Mouse (Mus musculus) embryonic facial prominence, embryonic 13.5 days (tissue): ENCODE data around the gene Them4. TPM values are rescaled to one million over a fixed set of nuclear protein-coding genes. Genes with fewer than 3 reads are reported as not detected.

ENCODE experiments used
- ATAC-seq: fragments of 200-750 bp; cut with Nextera tagmentation; 2 replicates; pipeline ENCODE4 v1.8.0; 2017; ENCODE audit warnings: low read depth; ENCODE audit not compliant: insufficient number of reproducible peaks, insufficient read depth, low FRiP score, low TSS enrichment
- H3K27ac ChIP-seq: fragments of 300-500 bp; sonication (generic); 2 replicates; pipeline ENCODE4 v1.5.1; 2015; ENCODE audit warnings: moderate library complexity, mild to moderate bottlenecking, inconsistent platforms
- H3K27me3 ChIP-seq: fragments of 300-500 bp; sonication (generic); 2 replicates; pipeline ENCODE4 v1.6.1; 2015; ENCODE audit warnings: mild to moderate bottlenecking, inconsistent platforms
- H3K36me3 ChIP-seq: fragments of 300-500 bp; sonication (generic); 2 replicates; pipeline ENCODE4 v1.6.1; 2015; ENCODE audit warnings: mild to moderate bottlenecking, inconsistent platforms
- H3K4me1 ChIP-seq: fragments of 300-500 bp; sonication (generic); 2 replicates; pipeline ENCODE4 v1.6.1; 2015; ENCODE audit warnings: inconsistent platforms
- H3K4me2 ChIP-seq: fragments of 300-500 bp; sonication (generic); 2 replicates; pipeline ENCODE4 v1.6.1; 2015; ENCODE audit warnings: moderate library complexity, mild to moderate bottlenecking, inconsistent platforms
- H3K4me3 ChIP-seq: fragments of 300-500 bp; sonication (generic); 2 replicates; pipeline ENCODE4 v1.5.1; 2015; ENCODE audit warnings: mild to moderate bottlenecking, inconsistent platforms
- H3K9ac ChIP-seq: fragments of 300-500 bp; sonication (generic); 2 replicates; pipeline ENCODE4 v1.6.1; 2015; ENCODE audit warnings: mild to moderate bottlenecking, inconsistent platforms
- H3K9me3 ChIP-seq: fragments of 300-500 bp; sonication (generic); 2 replicates; pipeline ENCODE4 v1.6.1; 2016; ENCODE audit warnings: inconsistent platforms
- WGBS: fragments of 180-500 bp; shearing (Covaris S2); methylation state at CpG from one replicate; pipeline ENCODE4 v1.1.7; 2015; ENCODE audit warnings: mixed read lengths; 5-methylcytosine and 5-hydroxymethylcytosine counted together
- polyA plus RNA-seq: library from polyadenylated mRNA; unstranded; fragments of >200 nt; fragmentation: Nextera tagmentation; extraction: Ambion mirVana; gene quantifications from 2 replicates; pipeline ENCODE4 v1.2.1, GENCODE M21; 2015

Gene Them4
- polyA plus RNA-seq, 1 experiment from 2014 or later, result 12.2 TPM

GRCm38 (mm10) chr3:94368631-94369030, 58.7 kb downstream of the Them4 start:
- no peak overlapping the region for H3K4me2 ChIP-seq
- H3K4me3 ChIP-seq, result no peak overlapping the region
- H3K9me3 ChIP-seq, result no peaks in the 10 kb centered on the region
- peaks cover 37% of the 10 kb centered on the region for H3K27me3 ChIP-seq
- no peaks in the 10 kb centered on the region for H3K36me3 ChIP-seq
- no peak overlapping the region for H3K9ac ChIP-seq
- WGBS, result 57% methylated on average over 6 of the region's 6 CpGs
- no peak overlapping the region for H3K27ac ChIP-seq
- no peak for ATAC-seq
- peaks cover 29% of the 10 kb centered on the region for H3K4me1 ChIP-seq

- H3K27ac ChIP-seq, result no peak overlapping the region
- peaks cover 27% of the 10 kb centered on the region for H3K4me1 ChIP-seq
- no peak overlapping the region for H3K9ac ChIP-seq
- 66% methylated on average over 2 of the region's 2 CpGs for WGBS
- ATAC-seq, result no peak
- no peak overlapping the region for H3K4me2 ChIP-seq
- no peak overlapping the region for H3K4me3 ChIP-seq
- no peaks in the 10 kb centered on the region for H3K9me3 ChIP-seq
- H3K36me3 ChIP-seq, result no peaks in the 10 kb centered on the region
- H3K27me3 ChIP-seq, result peaks cover 35% of the 10 kb centered on the region
Observed at GRCm38 (mm10) chr3:94369709-94370108, 59.8 kb downstream of the Them4 start.

- no peaks in the 10 kb centered on the region for H3K9me3 ChIP-seq
- H3K36me3 ChIP-seq, result no peaks in the 10 kb centered on the region
- H3K4me3 ChIP-seq, result peak overlapping the region; percentile 20; the same call in 1 of the 2 replicates
- WGBS, result 3% methylated on average over 11 of the region's 11 CpGs
- H3K27ac ChIP-seq, result no peak overlapping the region
- peak overlapping the region; percentile 53 for H3K4me2 ChIP-seq
- peaks cover 26% of the 10 kb centered on the region for H3K27me3 ChIP-seq
- ATAC-seq, result peak; percentile 56; the same call in 1 of the 2 replicates
- peak overlapping the region; percentile 49 for H3K9ac ChIP-seq
- H3K4me1 ChIP-seq, result peaks cover 27% of the 10 kb centered on the region
Observed at GRCm38 (mm10) chr3:94371637-94372036, 61.7 kb downstream of the Them4 start.

GRCm38 (mm10) chr3:94372038-94372437, 62.1 kb downstream of the Them4 start:
- peaks cover 26% of the 10 kb centered on the region for H3K27me3 ChIP-seq
- 0% methylated on average over 3 of the region's 3 CpGs for WGBS
- ATAC-seq, result peak; percentile 7; the same call in 1 of the 2 replicates

GRCm38 (mm10) chr3:94372641-94373040, 62.8 kb downstream of the Them4 start, which contains the start of gene Rorc:
Rorc (plus strand) TSS chr3:94372794.
- Histone ChIP-seq H3K27me3 (peaks cover 26% of the 10 kb centered on the region), H3K36me3 (no peaks in the 10 kb centered on the region)
- no peak for ATAC-seq

More at GRCm38 (mm10) chr3:94372038-94372437, 62.1 kb downstream of the Them4 start:
- Histone ChIP-seq H3K4me1 (peaks cover 31% of the 10 kb centered on the region), H3K9me3 (no peaks in the 10 kb centered on the region), H3K9ac (peak overlapping the region; percentile 49), H3K4me3 (peak overlapping the region; percentile 20; the same call in 1 of the 2 replicates), H3K27ac (no peak overlapping the region), H3K4me2 (peak overlapping the region; percentile 53), H3K36me3 (no peaks in the 10 kb centered on the region)

GRCm38 (mm10) chr3:94373090-94373489, 63.2 kb downstream of the Them4 start:
- H3K9ac ChIP-seq, result peak overlapping the region; percentile 52; the same call in 1 of the 2 replicates
- 4% methylated on average over 10 of the region's 10 CpGs for WGBS
- H3K27me3 ChIP-seq, result peaks cover 26% of the 10 kb centered on the region
- no peaks in the 10 kb centered on the region for H3K9me3 ChIP-seq
- no peak overlapping the region for H3K27ac ChIP-seq
- peaks cover 36% of the 10 kb centered on the region for H3K4me1 ChIP-seq
- no peak for ATAC-seq
- peak overlapping the region; percentile 55 for H3K4me2 ChIP-seq
- peak overlapping the region; percentile 31 for H3K4me3 ChIP-seq
- H3K36me3 ChIP-seq, result no peaks in the 10 kb centered on the region

More at GRCm38 (mm10) chr3:94372641-94373040, 62.8 kb downstream of the Them4 start, which contains the start of gene Rorc:
- peak within 1 kb of the TSS; percentile 52 for H3K9ac ChIP-seq
- H3K4me1 ChIP-seq, result peaks cover 36% of the 10 kb centered on the region
- H3K4me2 ChIP-seq, result peak within 1 kb of the TSS; percentile 55
- no peaks in the 10 kb centered on the region for H3K9me3 ChIP-seq
- 7% methylated on average over 5 of the region's 5 CpGs for WGBS
- no peak within 1 kb of the TSS for H3K27ac ChIP-seq
- peak within 1 kb of the TSS; percentile 31 for H3K4me3 ChIP-seq

- no peak overlapping the region for H3K27ac ChIP-seq
- H3K27me3 ChIP-seq, result peaks cover 26% of the 10 kb centered on the region
- peaks cover 36% of the 10 kb centered on the region for H3K4me1 ChIP-seq
- WGBS, result 0% methylated on average over 5 of the region's 5 CpGs
- H3K4me2 ChIP-seq, result peak overlapping the region; percentile 55
- ATAC-seq, result no peak; the same call in 1 of the 2 replicates
- H3K9me3 ChIP-seq, result no peaks in the 10 kb centered on the region
- peak overlapping the region; percentile 31 for H3K4me3 ChIP-seq
- H3K9ac ChIP-seq, result peak overlapping the region; percentile 52; the same call in 1 of the 2 replicates
- H3K36me3 ChIP-seq, result no peaks in the 10 kb centered on the region
Observed at GRCm38 (mm10) chr3:94373597-94374011, 63.7 kb downstream of the Them4 start.

GRCm38 (mm10) chr3:94374636-94375035, 64.7 kb downstream of the Them4 start:
- ATAC-seq, result no peak
- H3K27me3 ChIP-seq, result peaks cover 26% of the 10 kb centered on the region
- no peak overlapping the region for H3K4me3 ChIP-seq
- H3K9ac ChIP-seq, result no peak overlapping the region
- no peak overlapping the region for H3K27ac ChIP-seq
- peaks cover 36% of the 10 kb centered on the region for H3K4me1 ChIP-seq
- H3K9me3 ChIP-seq, result no peaks in the 10 kb centered on the region
- H3K4me2 ChIP-seq, result no peak overlapping the region
- H3K36me3 ChIP-seq, result no peaks in the 10 kb centered on the region

- H3K36me3 ChIP-seq, result no peaks in the 10 kb centered on the region
- H3K27me3 ChIP-seq, result peaks cover 26% of the 10 kb centered on the region
- H3K4me1 ChIP-seq, result peaks cover 38% of the 10 kb centered on the region
- no peak overlapping the region for H3K4me3 ChIP-seq
- no peak overlapping the region for H3K4me2 ChIP-seq
- H3K27ac ChIP-seq, result no peak overlapping the region
- no peak overlapping the region for H3K9ac ChIP-seq
- H3K9me3 ChIP-seq, result no peaks in the 10 kb centered on the region
- 70% methylated on average over 2 of the region's 2 CpGs for WGBS
- no peak for ATAC-seq
Observed at GRCm38 (mm10) chr3:94375146-94375545, 65.3 kb downstream of the Them4 start.

- Histone ChIP-seq H3K27ac (no peak overlapping the region), H3K36me3 (no peaks in the 10 kb centered on the region), H3K9ac (no peak overlapping the region), H3K4me2 (no peak overlapping the region), H3K9me3 (no peaks in the 10 kb centered on the region), H3K27me3 (peaks cover 26% of the 10 kb centered on the region), H3K4me1 (peaks cover 42% of the 10 kb centered on the region), H3K4me3 (no peak overlapping the region)
- ATAC-seq, result no peak
- WGBS, result 54% methylated on average over 5 of the region's 5 CpGs
Observed at GRCm38 (mm10) chr3:94375861-94376260, 66.0 kb downstream of the Them4 start.

- Histone ChIP-seq H3K4me2 (0 out of 2 replicates have a peak overlapping the region, but pooled peaks have one; percentile 11), H3K27me3 (peaks cover 26% of the 10 kb centered on the region), H3K9ac (no peak overlapping the region), H3K36me3 (no peaks in the 10 kb centered on the region), H3K27ac (no peak overlapping the region), H3K4me1 (peaks cover 33% of the 10 kb centered on the region), H3K9me3 (no peaks in the 10 kb centered on the region), H3K4me3 (no peak overlapping the region)
- no peak for ATAC-seq
- 22% methylated on average over 13 of the region's 13 CpGs for WGBS
Observed at GRCm38 (mm10) chr3:94377028-94377923, 67.4 kb downstream of the Them4 start.
